Mouse (Mus musculus) testis, adult 2 months (tissue): ENCODE measurements at regions not wholly inside any gene's neighbourhood (a gene's known extent, or its start where the extent isn't known, plus 50 kb on each side); places are given as distances from the start of the nearest gene placed in this dataset.

Source experiments
- CTCF ChIP-seq: fragments of 200-500 bp; IDR thresholded peaks from 2 replicates; pipeline ENCODE4 v1.5.1; 2012; ENCODE audit warnings: low read depth, mild to moderate bottlenecking, inconsistent platforms, low read length, moderate library complexity; ENCODE audit not compliant: control insufficient read depth, insufficient read depth, insufficient replicate concordance
- POLR2A ChIP-seq: fragments of 200-500 bp; IDR thresholded peaks from 2 replicates; pipeline ENCODE4 v1.6.1; 2012; ENCODE audit warnings: low read depth, mild to moderate bottlenecking, inconsistent platforms, low read length, moderate library complexity; ENCODE audit not compliant: control insufficient read depth

DNA sequence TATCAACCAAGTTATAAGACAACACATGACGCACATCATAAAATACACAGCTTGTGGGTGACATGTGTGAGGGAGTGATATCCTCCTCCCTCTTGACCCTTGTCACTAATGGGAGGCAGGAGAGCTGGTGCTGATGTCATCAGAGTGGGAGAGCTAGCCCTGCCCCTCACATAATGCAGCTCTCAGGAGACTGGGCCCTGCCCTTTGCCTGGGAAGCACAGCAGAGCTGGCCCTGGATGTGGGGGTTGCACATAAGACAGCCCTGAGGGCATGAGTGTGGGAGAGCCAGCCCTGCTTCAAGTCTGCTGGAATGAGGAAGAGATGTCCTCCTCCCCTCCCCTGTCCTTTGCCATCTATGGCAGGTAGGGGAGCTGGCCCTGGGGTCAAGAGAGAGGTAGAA, 275.5 kb upstream of the Gm5148 start:
- no peak for TF ChIP-seq CTCF
- TF ChIP-seq POLR2A: no peak
